Mouse (Mus musculus) hindbrain, embryonic 16.5 days (tissue): ENCODE results near the gene Uchl5. TPM values are rescaled to one million over a fixed set of nuclear protein-coding genes. Genes with fewer than 3 reads are reported as not detected.

Experiments
- ATAC-seq: fragments of 200-750 bp; cut with Nextera tagmentation; 2 replicates; pipeline ENCODE4 v1.8.0; 2017; ENCODE audit warnings: moderate TSS enrichment, moderate library complexity
- H3K27ac ChIP-seq: fragments of 300-500 bp; sonication (generic); 2 replicates; pipeline ENCODE4 v1.5.1; 2014; ENCODE audit warnings: low read depth, mild to moderate bottlenecking, control low read depth, low read length, moderate library complexity
- H3K27me3 ChIP-seq: fragments of 300-500 bp; sonication (generic); replicated peaks from 2 replicates; pipeline ENCODE4 v1.6.1; 2014; ENCODE audit warnings: low read length; ENCODE audit not compliant: control insufficient read depth, insufficient read depth
- H3K36me3 ChIP-seq: fragments of 300-500 bp; sonication (generic); 2 replicates; pipeline ENCODE4 v1.6.1; 2014; ENCODE audit warnings: mild to moderate bottlenecking, low read length, moderate library complexity, mixed read lengths; ENCODE audit not compliant: control insufficient read depth, insufficient read depth
- H3K4me1 ChIP-seq: fragments of 300-500 bp; sonication (generic); 2 replicates; pipeline ENCODE4 v1.6.1; 2014; ENCODE audit warnings: low read depth, low read length; ENCODE audit not compliant: control insufficient read depth, insufficient read depth
- H3K4me2 ChIP-seq: fragments of 300-500 bp; sonication (generic); 2 replicates; pipeline ENCODE4 v1.6.1; 2014; ENCODE audit warnings: mild to moderate bottlenecking, low read length, control low read depth, moderate library complexity
- H3K4me3 ChIP-seq: fragments of 300-500 bp; sonication (generic); 2 replicates; pipeline ENCODE4 v1.5.1; 2014; ENCODE audit warnings: mild to moderate bottlenecking, low read length, control low read depth, moderate library complexity
- H3K9ac ChIP-seq: fragments of 300-500 bp; sonication (generic); 2 replicates; pipeline ENCODE4 v1.6.1; 2014; ENCODE audit warnings: low read depth, mild to moderate bottlenecking, control low read depth, low read length, moderate library complexity
- H3K9me3 ChIP-seq: fragments of 300-500 bp; sonication (generic); 2 replicates; pipeline ENCODE4 v1.6.1; 2014; ENCODE audit warnings: mild to moderate bottlenecking, low read length, moderate library complexity; ENCODE audit not compliant: control insufficient read depth
- WGBS: fragments of 180-500 bp; shearing (Covaris S2); extraction: QIAGEN DNeasy Blood & Tissue Kit; methylation state at CpG from one replicate; pipeline ENCODE4 v1.1.7; 2014; 5-methylcytosine and 5-hydroxymethylcytosine counted together
- polyA plus RNA-seq: library from polyadenylated mRNA; unstranded; fragments of >200 nt; fragmentation: Nextera tagmentation; extraction: Ambion mirVana; gene quantifications from 2 replicates; pipeline ENCODE4 v1.2.1, GENCODE M21; 2015

Uchl5 gene
- polyA plus RNA-seq, 1 experiment from 2014 or later = 68.3 TPM

GRCm38 (mm10) chr1:143773909-143774308 is 3.2 kb upstream of the Uchl5 start:
- H3K36me3 ChIP-seq = peaks cover 5% of the 10 kb centered on the region; the same call in 1 of the 2 replicates
- no peaks in the 10 kb centered on the region for H3K27me3 ChIP-seq
- no peak overlapping the region for H3K4me2 ChIP-seq
- 83% methylated on average over 6 of the region's 6 CpGs for WGBS
- H3K9ac ChIP-seq = no peak overlapping the region
- peaks cover 21% of the 10 kb centered on the region for H3K4me1 ChIP-seq
- ATAC-seq = no peak
- no peak overlapping the region for H3K27ac ChIP-seq
- no peak overlapping the region for H3K4me3 ChIP-seq
- H3K9me3 ChIP-seq = no peaks in the 10 kb centered on the region

- H3K9ac ChIP-seq = peak overlapping the region; percentile 93
- H3K27ac ChIP-seq = peak overlapping the region; percentile 90
- no peaks in the 10 kb centered on the region for H3K36me3 ChIP-seq
- peak overlapping the region; percentile 80 for H3K4me2 ChIP-seq
- peak; percentile 64 for ATAC-seq
- H3K9me3 ChIP-seq = no peaks in the 10 kb centered on the region
- no peaks in the 10 kb centered on the region for H3K27me3 ChIP-seq
- H3K4me1 ChIP-seq = peaks cover 23% of the 10 kb centered on the region
- peak overlapping the region; percentile 92 for H3K4me3 ChIP-seq
- under 1% methylated on average over 38 of the region's 39 CpGs for WGBS
Observed at GRCm38 (mm10) chr1:143777558-143778218, 616 bp downstream of the Uchl5 start.

GRCm38 (mm10) chr1:143788584-143789227 is 11.6 kb downstream of the Uchl5 start:
- WGBS = 76% methylated on average over 2 of the region's 2 CpGs
- no peak for ATAC-seq
- Histone ChIP-seq H3K36me3 (no peaks in the 10 kb centered on the region), H3K27ac (no peak overlapping the region), H3K4me3 (no peak overlapping the region), H3K9ac (no peak overlapping the region), H3K9me3 (no peaks in the 10 kb centered on the region), H3K4me1 (no peaks in the 10 kb centered on the region), H3K27me3 (no peaks in the 10 kb centered on the region), H3K4me2 (no peak overlapping the region)

- H3K27ac ChIP-seq = no peak overlapping the region
- H3K27me3 ChIP-seq = no peaks in the 10 kb centered on the region
- WGBS = 33% methylated on average over 4 of the region's 4 CpGs
- no peak overlapping the region for H3K9ac ChIP-seq
- H3K36me3 ChIP-seq = peaks cover 5% of the 10 kb centered on the region; the same call in 1 of the 2 replicates
- no peak overlapping the region for H3K4me2 ChIP-seq
- H3K9me3 ChIP-seq = peaks cover 3% of the 10 kb centered on the region; the same call in 1 of the 2 replicates
- no peaks in the 10 kb centered on the region for H3K4me1 ChIP-seq
- peak; percentile 90 for ATAC-seq
- H3K4me3 ChIP-seq = no peak overlapping the region
Observed at GRCm38 (mm10) chr1:143803537-143803936, 26.5 kb downstream of the Uchl5 start.

- Histone ChIP-seq H3K9me3 (peaks cover 3% of the 10 kb centered on the region; the same call in 1 of the 2 replicates), H3K4me1 (no peaks in the 10 kb centered on the region), H3K27me3 (no peaks in the 10 kb centered on the region), H3K9ac (no peak overlapping the region), H3K4me2 (no peak overlapping the region), H3K27ac (no peak overlapping the region), H3K4me3 (no peak overlapping the region), H3K36me3 (peaks cover 5% of the 10 kb centered on the region; the same call in 1 of the 2 replicates)
- ATAC-seq = no peak
- WGBS = 80% methylated on average over 6 of the region's 6 CpGs
Observed at GRCm38 (mm10) chr1:143809062-143809461, 32.0 kb downstream of the Uchl5 start.

- no peaks in the 10 kb centered on the region for H3K36me3 ChIP-seq
- H3K9me3 ChIP-seq = no peaks in the 10 kb centered on the region
- peak; percentile 87 for ATAC-seq
- no peak overlapping the region for H3K4me3 ChIP-seq
- 42% methylated on average over 7 of the region's 7 CpGs for WGBS
- H3K27ac ChIP-seq = no peak overlapping the region
- no peak overlapping the region for H3K4me2 ChIP-seq
- H3K9ac ChIP-seq = no peak overlapping the region
- H3K27me3 ChIP-seq = no peaks in the 10 kb centered on the region
- no peaks in the 10 kb centered on the region for H3K4me1 ChIP-seq
Observed at GRCm38 (mm10) chr1:143813676-143814360, 36.7 kb downstream of the Uchl5 start.

- peak; percentile 90 for ATAC-seq
- no peak overlapping the region for H3K4me2 ChIP-seq
- no peak overlapping the region for H3K9ac ChIP-seq
- no peaks in the 10 kb centered on the region for H3K36me3 ChIP-seq
- H3K4me3 ChIP-seq = no peak overlapping the region
- 28% methylated on average over 2 of the region's 2 CpGs for WGBS
- no peaks in the 10 kb centered on the region for H3K9me3 ChIP-seq
- H3K27ac ChIP-seq = peak overlapping the region; percentile 21; the same call in 1 of the 2 replicates
- no peaks in the 10 kb centered on the region for H3K27me3 ChIP-seq
- no peaks in the 10 kb centered on the region for H3K4me1 ChIP-seq
Observed at GRCm38 (mm10) chr1:143820096-143820877, 43.2 kb downstream of the Uchl5 start.

GRCm38 (mm10) chr1:143822677-143823076 is 45.6 kb downstream of the Uchl5 start:
- Histone ChIP-seq H3K27ac (no peak overlapping the region), H3K27me3 (no peaks in the 10 kb centered on the region), H3K9ac (no peak overlapping the region), H3K4me3 (no peak overlapping the region), H3K4me1 (no peaks in the 10 kb centered on the region), H3K4me2 (no peak overlapping the region), H3K36me3 (no peaks in the 10 kb centered on the region), H3K9me3 (no peaks in the 10 kb centered on the region)
- WGBS = 89% methylated on average over 3 of the region's 3 CpGs
- ATAC-seq = no peak
